Mouse (Mus musculus) layer of hippocampus, adult 6 months (tissue): Measurements from ENCODE around the gene Trpv3. TPM values are rescaled to one million over a fixed set of nuclear protein-coding genes. Genes with fewer than 3 reads are reported as not detected.

Source experiments
- long read RNA-seq, 2 experiments: library from polyadenylated mRNA; unstranded; transcript quantifications; one replicate each; pipeline ENCODE4 v2.0.0; 2019 to 2020
- polyA plus RNA-seq: library from polyadenylated mRNA; unstranded; fragments of <200 nt; fragmentation: Nextera tagmentation; gene quantifications from 2 replicates; pipeline ENCODE4 v1.2.3, GENCODE M21; 2021

The Trpv3 gene
- polyA plus RNA-seq: 0.04 and 0.16 TPM in 2 replicates
- long read RNA-seq, experiment 1: 0 reads
- long read RNA-seq, experiment 2, partial matches to known transcripts: 1 of 1 reads
- long read RNA-seq, experiment 2, other reads (novel, unspliced or antisense): 0 of 1 reads

DNA sequence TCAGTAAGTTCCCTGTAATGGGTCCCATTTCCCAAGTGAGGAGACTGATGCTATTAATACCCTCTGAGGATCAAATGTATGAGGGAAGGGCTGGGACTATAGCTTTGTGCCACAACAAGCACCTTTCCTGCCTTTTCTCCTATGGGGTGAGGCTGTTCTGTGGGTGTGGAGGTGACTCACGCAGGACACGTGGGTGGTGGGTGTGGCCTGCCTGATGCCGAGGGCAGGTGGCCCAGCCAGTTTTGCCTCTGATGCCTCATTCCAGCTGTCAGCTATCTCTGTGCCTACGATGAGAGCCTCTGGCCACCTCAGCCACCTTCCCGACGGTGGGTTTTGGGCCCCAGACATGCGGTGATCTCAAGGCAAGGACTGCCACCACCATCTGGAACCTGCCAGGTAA, at the start of gene Trpv3:
Gene Trpv3 (plus strand): TSS at position 122 of the 400 bp plus-strand sequence.

DNA sequence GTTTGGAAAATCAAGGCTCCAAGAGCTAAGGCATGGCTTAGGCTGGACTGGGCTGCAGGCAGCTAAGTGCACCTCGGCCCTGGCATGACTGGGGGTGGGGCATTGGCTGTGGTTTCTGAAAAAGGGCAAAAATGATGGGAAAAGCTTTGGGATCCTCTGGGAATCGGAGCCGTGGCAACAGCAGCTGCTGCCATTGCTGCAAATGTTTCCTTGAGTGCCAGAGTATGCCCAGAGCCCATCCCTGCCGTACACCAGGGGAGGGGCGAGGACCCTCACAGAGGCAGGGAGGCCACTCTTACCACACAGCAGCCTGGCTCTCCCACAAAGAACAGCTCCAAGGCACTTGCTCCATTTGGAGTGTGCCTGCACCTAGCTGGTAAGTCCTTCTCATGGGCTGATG, 33.2 kb upstream of the Trpv3 start, which contains the start of gene Trpv1:
Gene Trpv1 (plus strand): TSS at position 301 of the 400 bp plus-strand sequence.

DNA sequence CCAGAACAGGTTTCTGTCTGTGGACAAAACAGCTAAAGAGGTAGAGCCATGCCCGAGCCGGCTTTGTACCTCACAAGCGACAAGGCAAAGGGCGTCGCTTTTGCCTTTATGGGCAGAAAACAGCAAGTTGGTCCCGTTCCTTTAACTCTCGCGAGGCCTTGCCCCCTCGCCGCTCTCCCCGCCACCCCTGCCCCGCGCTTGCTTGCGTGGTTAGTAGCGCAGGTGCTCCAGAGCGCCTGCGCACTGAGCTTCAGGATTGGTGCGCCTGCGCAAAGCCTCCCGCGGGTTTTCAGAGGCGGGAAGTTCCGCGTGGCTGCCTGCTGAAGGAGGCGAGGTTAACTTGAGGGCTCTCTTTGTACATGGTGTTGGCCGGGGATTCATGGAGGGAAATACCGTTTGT, 62.3 kb downstream of the Trpv3 start, which contains the start of the genes Aspa, Gm49340 and Spata22:
Gene Aspa (minus strand): TSS at position 155 of the 400 bp plus-strand sequence.
Gene Gm49340 (plus strand): TSS at position 300 of the 400 bp plus-strand sequence.
Gene Spata22 (plus strand): TSS at position 300 of the 400 bp plus-strand sequence.

Other genes starting within 250 kb of the Trpv3 start
- 87.2 and 98.0 TPM in 2 replicates for gene Camkk1, start 248.4 kb upstream of the Trpv3 start, polyA plus RNA-seq
- gene Ncbp3, start 219.6 kb upstream of the Trpv3 start, polyA plus RNA-seq: 2.2 and 2.4 TPM in 2 replicates
- gene Itgae, start 176.8 kb upstream of the Trpv3 start, polyA plus RNA-seq: 0.08 and 0.18 TPM in 2 replicates
- 0.06 TPM in 2 replicates for gene Haspin, start 129.1 kb upstream of the Trpv3 start, polyA plus RNA-seq
- gene P2rx5, start 107.0 kb upstream of the Trpv3 start, polyA plus RNA-seq: 0.84 and 1.1 TPM in 2 replicates
- gene Emc6, start 90.4 kb upstream of the Trpv3 start, polyA plus RNA-seq: 79.0 and 81.6 TPM in 2 replicates
- gene Tax1bp3, start 90.3 kb upstream of the Trpv3 start, polyA plus RNA-seq: 11.8 and 15.9 TPM in 2 replicates
- 4.2 and 4.3 TPM in 2 replicates for gene Ctns, start 68.3 kb upstream of the Trpv3 start, polyA plus RNA-seq
- 1.3 and 2.0 TPM in 2 replicates for gene Shpk, start 67.9 kb upstream of the Trpv3 start, polyA plus RNA-seq
- not detected in 2 replicates for gene Trpv1, start 33.1 kb upstream of the Trpv3 start, polyA plus RNA-seq
- 22.3 and 23.1 TPM in 2 replicates for gene Aspa, start 62.2 kb downstream of the Trpv3 start, polyA plus RNA-seq
- gene Gm49340, start 62.4 kb downstream of the Trpv3 start, polyA plus RNA-seq: not detected in 2 replicates
- gene Spata22, start 62.4 kb downstream of the Trpv3 start, polyA plus RNA-seq: not detected in 2 replicates
- gene Olfr20, start 83.4 kb downstream of the Trpv3 start, polyA plus RNA-seq: not detected in 2 replicates
- gene Olfr376, start 103.9 kb downstream of the Trpv3 start, polyA plus RNA-seq: not detected in 2 replicates
- not detected in 2 replicates for gene Olfr1, start 132.2 kb downstream of the Trpv3 start, polyA plus RNA-seq
- not detected in 2 replicates for gene Olfr378, start 161.1 kb downstream of the Trpv3 start, polyA plus RNA-seq
- gene Olfr380, start 190.1 kb downstream of the Trpv3 start, polyA plus RNA-seq: not detected in 2 replicates
- not detected in 2 replicates for gene Olfr381, start 224.2 kb downstream of the Trpv3 start, polyA plus RNA-seq
- gene Olfr382, start 249.8 kb downstream of the Trpv3 start, polyA plus RNA-seq: not detected in 2 replicates